Mouse (Mus musculus): ENCODE data around the gene 4933427D14Rik. TPM values are rescaled to one million over a fixed set of nuclear protein-coding genes. Genes with fewer than 3 reads are reported as not detected.

4933427D14Rik gene
- 28.2 and 31.3 TPM in 2 replicates for polyA plus RNA-seq (2012; rRNA removed)

GRCm38 (mm10) chr11:72207204-72207833 lies at the start of gene 4933427D14Rik, which contains the start of gene Txndc17:
Gene 4933427D14Rik, minus strand, starts transcription at chr11:72207459.
Gene Txndc17, plus strand, starts transcription at chr11:72207547.
- DNase-seq (ENCODE audit: low read depth): peak; percentile 94
- TF ChIP-seq CTCF (IDR thresholded peaks at IDR 0.05; ENCODE audit: borderline replicate concordance, extremely low read depth, insufficient read depth, insufficient read length) (no peak), POLR2A (IDR thresholded peaks at IDR 0.05; ENCODE audit: borderline replicate concordance, extremely low read depth, insufficient read depth, insufficient read length, poor library complexity, severe bottlenecking) (peak; percentile 23; the same call in 1 of the 2 replicates)

GRCm38 (mm10) chr11:72256441-72256840 lies 49.2 kb upstream of the 4933427D14Rik start:
- TF ChIP-seq CTCF (IDR thresholded peaks at IDR 0.05; ENCODE audit: borderline replicate concordance, extremely low read depth, insufficient read depth, insufficient read length) (no peak), POLR2A (IDR thresholded peaks at IDR 0.05; ENCODE audit: borderline replicate concordance, extremely low read depth, insufficient read depth, insufficient read length, poor library complexity, severe bottlenecking) (no peak)

GRCm38 (mm10) chr11:72255629-72256028 lies 48.4 kb upstream of the 4933427D14Rik start:
- DNase-seq (ENCODE audit: low read depth): no peak
- TF ChIP-seq CTCF (IDR thresholded peaks at IDR 0.05; ENCODE audit: borderline replicate concordance, extremely low read depth, insufficient read depth, insufficient read length) (no peak), POLR2A (IDR thresholded peaks at IDR 0.05; ENCODE audit: borderline replicate concordance, extremely low read depth, insufficient read depth, insufficient read length, poor library complexity, severe bottlenecking) (no peak)

More at GRCm38 (mm10) chr11:72256441-72256840, 49.2 kb upstream of the 4933427D14Rik start:
- no peak for DNase-seq (ENCODE audit: low read depth)

GRCm38 (mm10) chr11:72245196-72245753 lies 38.0 kb upstream of the 4933427D14Rik start:
- TF ChIP-seq POLR2A (IDR thresholded peaks at IDR 0.05; ENCODE audit: borderline replicate concordance, extremely low read depth, insufficient read depth, insufficient read length, poor library complexity, severe bottlenecking) (no peak), CTCF (IDR thresholded peaks at IDR 0.05; ENCODE audit: borderline replicate concordance, extremely low read depth, insufficient read depth, insufficient read length) (no peak)

GRCm38 (mm10) chr11:72240062-72240860 lies 33.0 kb upstream of the 4933427D14Rik start:
- TF ChIP-seq POLR2A (IDR thresholded peaks at IDR 0.05; ENCODE audit: borderline replicate concordance, extremely low read depth, insufficient read depth, insufficient read length, poor library complexity, severe bottlenecking): no peak
- no peak for TF ChIP-seq CTCF (IDR thresholded peaks at IDR 0.05; ENCODE audit: borderline replicate concordance, extremely low read depth, insufficient read depth, insufficient read length)
- DNase-seq (ENCODE audit: low read depth): no peak

More at GRCm38 (mm10) chr11:72245196-72245753, 38.0 kb upstream of the 4933427D14Rik start:
- no peak for DNase-seq (ENCODE audit: low read depth)

- TF ChIP-seq CTCF (IDR thresholded peaks at IDR 0.05; ENCODE audit: borderline replicate concordance, extremely low read depth, insufficient read depth, insufficient read length): no peak
- no peak for TF ChIP-seq POLR2A (IDR thresholded peaks at IDR 0.05; ENCODE audit: borderline replicate concordance, extremely low read depth, insufficient read depth, insufficient read length, poor library complexity, severe bottlenecking)
- no peak for DNase-seq (ENCODE audit: low read depth)
Observed at GRCm38 (mm10) chr11:72234013-72234412, 26.8 kb upstream of the 4933427D14Rik start.

GRCm38 (mm10) chr11:72232991-72233390 lies 25.7 kb upstream of the 4933427D14Rik start:
- no peak for TF ChIP-seq POLR2A (IDR thresholded peaks at IDR 0.05; ENCODE audit: borderline replicate concordance, extremely low read depth, insufficient read depth, insufficient read length, poor library complexity, severe bottlenecking)
- TF ChIP-seq CTCF (IDR thresholded peaks at IDR 0.05; ENCODE audit: borderline replicate concordance, extremely low read depth, insufficient read depth, insufficient read length): no peak
- no peak for DNase-seq (ENCODE audit: low read depth)

GRCm38 (mm10) chr11:72232068-72232467 lies 24.8 kb upstream of the 4933427D14Rik start:
- no peak for DNase-seq (ENCODE audit: low read depth)
- TF ChIP-seq CTCF (IDR thresholded peaks at IDR 0.05; ENCODE audit: borderline replicate concordance, extremely low read depth, insufficient read depth, insufficient read length): no peak
- TF ChIP-seq POLR2A (IDR thresholded peaks at IDR 0.05; ENCODE audit: borderline replicate concordance, extremely low read depth, insufficient read depth, insufficient read length, poor library complexity, severe bottlenecking): no peak

GRCm38 (mm10) chr11:72228513-72228912 lies 21.3 kb upstream of the 4933427D14Rik start:
- no peak for DNase-seq (ENCODE audit: low read depth)
- no peak for TF ChIP-seq CTCF (IDR thresholded peaks at IDR 0.05; ENCODE audit: borderline replicate concordance, extremely low read depth, insufficient read depth, insufficient read length)
- no peak for TF ChIP-seq POLR2A (IDR thresholded peaks at IDR 0.05; ENCODE audit: borderline replicate concordance, extremely low read depth, insufficient read depth, insufficient read length, poor library complexity, severe bottlenecking)

- DNase-seq (ENCODE audit: low read depth): no peak
- TF ChIP-seq CTCF (IDR thresholded peaks at IDR 0.05; ENCODE audit: borderline replicate concordance, extremely low read depth, insufficient read depth, insufficient read length) (no peak), POLR2A (IDR thresholded peaks at IDR 0.05; ENCODE audit: borderline replicate concordance, extremely low read depth, insufficient read depth, insufficient read length, poor library complexity, severe bottlenecking) (no peak)
Observed at GRCm38 (mm10) chr11:72226901-72227300, 19.6 kb upstream of the 4933427D14Rik start.
